Comparison of ENCODE assay signal across 26 mouse cellular contexts in genomic region chr10:67439844-67440243, GRCm38 (mm10).
"Had no signal": no experiment of that assay in that cellular context is flagged by ENCODE, and none has a peak within 500 bp of the region (broad histone marks: within the 10 kb centered on the region; RNA-seq: fewer than 3 reads in every experiment).

No protein-coding gene starts in this region.

- H3K27me3 ChIP-seq: limb, embryonic 12.5 days; limb, embryonic 13.5 days; limb, embryonic 15.5 days; liver, embryonic 12.5 days; liver, embryonic 13.5 days; liver, embryonic 15.5 days; lung, embryonic 15.5 days; megakaryocyte, embryonic 14.5 days; midbrain, embryonic 12.5 days; midbrain, embryonic 13.5 days; midbrain, embryonic 15.5 days; neural tube, embryonic 12.5 days; neural tube, embryonic 13.5 days had no signal

- H3K9me3 ChIP-seq: limb, embryonic 10.5 days; limb, embryonic 12.5 days; limb, embryonic 13.5 days; limb, embryonic 15.5 days; liver, embryonic 12.5 days; liver, embryonic 13.5 days; liver, embryonic 15.5 days; lung, embryonic 15.5 days; megakaryocyte, embryonic 14.5 days; midbrain, embryonic 10.5 days; midbrain, embryonic 12.5 days; midbrain, embryonic 15.5 days; neural tube, embryonic 12.5 days; neural tube, embryonic 13.5 days had no signal

- H3K27ac ChIP-seq: limb, embryonic 10.5 days; limb, embryonic 12.5 days; limb, embryonic 13.5 days; limb, embryonic 15.5 days; liver, embryonic 12.5 days; liver, embryonic 13.5 days; liver, embryonic 14.5 days; liver, embryonic 15.5 days; lung, embryonic 15.5 days; macrophage; midbrain, embryonic 10.5 days; midbrain, embryonic 12.5 days; midbrain, embryonic 13.5 days; midbrain, embryonic 15.5 days; neural tube, embryonic 12.5 days; neural tube, embryonic 13.5 days had no signal

- H3K4me2 ChIP-seq: limb, embryonic 12.5 days; limb, embryonic 13.5 days; limb, embryonic 15.5 days; liver, embryonic 11.5 days; liver, embryonic 12.5 days; liver, embryonic 13.5 days; liver, embryonic 15.5 days; lung, embryonic 14.5 days; lung, embryonic 15.5 days; midbrain, embryonic 11.5 days; midbrain, embryonic 12.5 days; midbrain, embryonic 13.5 days; midbrain, embryonic 15.5 days; neural tube, embryonic 12.5 days; neural tube, embryonic 13.5 days had no signal

- H3K9ac ChIP-seq: limb, embryonic 12.5 days; limb, embryonic 13.5 days; limb, embryonic 15.5 days; liver, embryonic 12.5 days; liver, embryonic 13.5 days; liver, embryonic 14.5 days; liver, embryonic 15.5 days; liver, postnatal 0 days; lung, embryonic 14.5 days; lung, embryonic 15.5 days; midbrain, embryonic 12.5 days; midbrain, embryonic 13.5 days; midbrain, embryonic 15.5 days; neural tube, embryonic 12.5 days; neural tube, embryonic 13.5 days had no signal

- H3K36me3 ChIP-seq: limb, embryonic 10.5 days; limb, embryonic 12.5 days; limb, embryonic 13.5 days; limb, embryonic 15.5 days; liver, embryonic 12.5 days; liver, embryonic 13.5 days; liver, embryonic 15.5 days; lung, embryonic 15.5 days; midbrain, embryonic 10.5 days; midbrain, embryonic 12.5 days; midbrain, embryonic 13.5 days; midbrain, embryonic 15.5 days; neural tube, embryonic 12.5 days; neural tube, embryonic 13.5 days had no signal

- DNase-seq: left cerebral cortex, postnatal 4 days; liver; liver, embryonic 13.5 days; liver, postnatal 0 days; midbrain, embryonic 14.5 days had no signal

- H3K4me3 ChIP-seq: limb, embryonic 10.5 days; limb, embryonic 12.5 days; limb, embryonic 13.5 days; limb, embryonic 15.5 days; liver, embryonic 12.5 days; liver, embryonic 13.5 days; liver, embryonic 15.5 days; lung, embryonic 15.5 days; midbrain, embryonic 10.5 days; midbrain, embryonic 12.5 days; midbrain, embryonic 13.5 days; midbrain, embryonic 15.5 days; myocyte; neural tube, embryonic 12.5 days; neural tube, embryonic 13.5 days had no signal

- H3K4me1 ChIP-seq: limb, embryonic 10.5 days; limb, embryonic 12.5 days; limb, embryonic 13.5 days; limb, embryonic 15.5 days; liver, embryonic 12.5 days; liver, embryonic 13.5 days; liver, embryonic 15.5 days; lung, embryonic 15.5 days; megakaryocyte, embryonic 14.5 days; midbrain, embryonic 10.5 days; midbrain, embryonic 12.5 days; midbrain, embryonic 13.5 days; midbrain, embryonic 15.5 days; neural tube, embryonic 12.5 days; neural tube, embryonic 13.5 days had no signal

- ATAC-seq: liver, embryonic 12.5 days; liver, postnatal 0 days; midbrain, embryonic 13.5 days; midbrain, embryonic 15.5 days; midbrain, embryonic 16.5 days had no signal
